Mouse (Mus musculus): Measurements from ENCODE around the gene Tma7. TPM values are rescaled to one million over a fixed set of nuclear protein-coding genes. Genes with fewer than 3 reads are reported as not detected.

The Tma7 gene
- 480 and 506 TPM in 2 replicates for polyA plus RNA-seq (2015; fragmentation: Nextera tagmentation; extraction: Ambion mirVana)

DNA sequence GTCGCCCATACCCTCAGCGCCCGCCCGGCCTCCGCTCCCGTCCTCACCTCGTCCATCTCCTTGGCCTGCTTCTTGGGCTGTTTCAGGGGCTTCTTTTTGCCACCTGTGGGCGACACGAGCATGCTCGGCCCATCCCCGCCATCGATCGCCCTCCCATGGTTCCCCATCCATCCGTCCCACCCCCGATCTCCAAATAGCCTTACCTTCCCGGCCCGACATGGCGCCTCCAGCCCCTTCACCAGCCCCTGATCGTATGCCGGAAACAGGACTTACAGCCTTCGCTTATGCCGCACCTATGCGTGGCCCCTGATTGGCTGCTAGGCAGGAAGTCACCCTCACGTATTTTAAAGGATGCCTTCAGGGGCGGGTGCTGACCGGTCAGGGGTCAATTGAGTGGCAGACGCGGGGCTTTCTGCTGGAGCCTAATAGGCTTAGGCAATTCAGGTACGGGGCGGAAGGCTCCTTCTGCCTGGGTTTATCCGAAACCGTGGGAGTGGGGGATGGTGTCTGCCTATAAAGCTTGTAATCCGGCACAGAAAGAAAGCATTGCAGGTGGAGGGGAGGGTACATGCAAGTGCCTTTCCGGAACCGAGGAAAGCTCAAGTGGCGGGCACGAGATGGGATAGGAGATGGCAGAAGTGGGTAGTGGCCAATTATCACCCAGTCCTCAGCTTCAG lies at the start of gene Tma7, which contains the start of gene Ccdc51:
Gene Tma7, minus strand, starts transcription at position 464 of the 677 bp plus-strand sequence.
Gene Ccdc51, plus strand, starts transcription at position 370 of the 677 bp plus-strand sequence.
- Histone ChIP-seq H3K4me2 (peak within 1 kb of the TSS; percentile 80), H3K27me3 (no peaks in the 10 kb centered on the region), H3K4me3 (replicated peaks) (peak within 1 kb of the TSS; percentile 88), H3K4me1 (replicated peaks) (peaks cover 40% of the 10 kb centered on the region), H3K36me3 (peaks cover 29% of the 10 kb centered on the region), H3K9ac (peak within 1 kb of the TSS; percentile 92), H3K27ac (peak within 1 kb of the TSS; percentile 77), H3K9me3 (replicated peaks) (no peaks in the 10 kb centered on the region)
- ATAC-seq (ENCODE audit: low read depth) (peak; percentile 98), DNase-seq (peak; percentile 89)
- under 1% methylated on average over 37 of the region's 37 CpGs for WGBS (ENCODE audit: insufficient replicate concordance)

DNA sequence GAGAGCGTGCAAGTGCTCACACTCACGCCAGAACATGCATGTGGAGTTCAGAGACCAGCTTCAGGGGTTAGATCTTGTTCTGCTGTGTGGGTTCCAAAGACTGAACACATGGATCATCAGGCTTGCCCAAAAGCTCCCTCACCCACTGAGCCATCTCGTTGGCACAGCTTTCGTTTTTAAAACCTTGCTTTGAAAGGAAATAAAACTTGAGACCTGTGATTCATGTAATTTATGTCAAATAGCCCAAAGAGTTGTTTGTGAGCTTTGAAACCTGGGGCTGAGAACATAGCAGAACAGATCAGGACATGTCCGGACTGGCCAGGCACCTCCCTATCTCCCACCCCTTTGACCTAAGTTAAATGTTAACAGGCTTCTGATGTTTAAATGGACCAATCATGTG lies 47.7 kb upstream of the Tma7 start:
- DNase-seq = no peak
- H3K4me1 ChIP-seq (replicated peaks) = no peaks in the 10 kb centered on the region
- no peaks in the 10 kb centered on the region for H3K36me3 ChIP-seq
- H3K4me3 ChIP-seq (replicated peaks) = no peak overlapping the region
- no peak overlapping the region for H3K9ac ChIP-seq
- no peak overlapping the region for H3K4me2 ChIP-seq
- no peaks in the 10 kb centered on the region for H3K27me3 ChIP-seq
- 68% methylated on average over 5 of the region's 5 CpGs for WGBS (ENCODE audit: insufficient replicate concordance)
- no peak for ATAC-seq (ENCODE audit: low read depth)
- H3K9me3 ChIP-seq (replicated peaks) = no peaks in the 10 kb centered on the region
- H3K27ac ChIP-seq = no peak overlapping the region

DNA sequence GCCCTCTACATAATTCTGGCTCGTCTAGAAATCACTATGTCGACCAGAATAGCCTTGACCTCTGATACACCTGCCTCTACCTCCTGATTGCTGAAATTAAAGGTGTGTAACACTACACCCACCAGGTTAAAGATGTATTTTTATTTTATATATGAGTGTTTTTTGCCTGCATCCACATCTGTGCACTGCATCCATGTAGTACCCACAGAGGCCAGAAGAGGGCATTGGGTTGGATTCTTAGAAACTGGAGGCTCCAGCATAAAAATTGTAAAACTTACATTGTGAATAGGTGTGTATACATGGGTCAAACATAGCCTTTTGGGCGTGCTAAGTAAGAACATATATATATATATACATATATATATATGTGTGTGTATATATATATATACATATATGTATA lies 45.8 kb upstream of the Tma7 start:
- no peak overlapping the region for H3K27ac ChIP-seq
- H3K27me3 ChIP-seq = no peaks in the 10 kb centered on the region
- DNase-seq (no peak), ATAC-seq (ENCODE audit: low read depth) (no peak)
- H3K4me3 ChIP-seq (replicated peaks) = no peak overlapping the region
- no peaks in the 10 kb centered on the region for H3K36me3 ChIP-seq
- H3K4me2 ChIP-seq = no peak overlapping the region
- H3K9me3 ChIP-seq (replicated peaks) = no peaks in the 10 kb centered on the region
- H3K9ac ChIP-seq = no peak overlapping the region
- 21% methylated on average over 3 of the region's 3 CpGs for WGBS (ENCODE audit: insufficient replicate concordance)
- H3K4me1 ChIP-seq (replicated peaks) = no peaks in the 10 kb centered on the region

DNA sequence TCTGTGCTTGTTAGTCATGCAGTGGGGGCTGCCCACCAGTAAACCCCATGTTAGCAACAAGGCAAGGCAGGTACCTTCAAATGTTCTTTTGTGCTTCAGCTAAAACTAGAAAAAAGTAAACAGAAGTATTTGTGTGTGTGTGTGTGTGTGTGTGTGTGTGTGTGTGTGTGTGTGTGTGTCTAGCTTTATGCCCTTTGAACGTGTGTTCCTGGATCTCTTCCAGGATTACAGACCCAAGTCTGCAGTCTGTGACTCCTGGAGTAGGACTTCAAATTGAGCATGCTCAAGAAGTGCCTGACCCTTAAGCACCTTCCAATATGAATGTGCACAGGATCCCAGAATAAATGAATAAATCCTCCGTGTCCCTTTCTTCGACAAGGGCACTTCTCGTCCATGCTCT lies 44.7 kb upstream of the Tma7 start:
- H3K4me3 ChIP-seq (replicated peaks) = no peak overlapping the region
- H3K9me3 ChIP-seq (replicated peaks) = no peaks in the 10 kb centered on the region
- no peaks in the 10 kb centered on the region for H3K4me1 ChIP-seq (replicated peaks)
- 61% methylated on average over 4 of the region's 4 CpGs for WGBS (ENCODE audit: insufficient replicate concordance)
- no peak overlapping the region for H3K27ac ChIP-seq
- no peak for DNase-seq
- no peak overlapping the region for H3K4me2 ChIP-seq
- no peak for ATAC-seq (ENCODE audit: low read depth)
- no peaks in the 10 kb centered on the region for H3K36me3 ChIP-seq
- no peak overlapping the region for H3K9ac ChIP-seq
- no peaks in the 10 kb centered on the region for H3K27me3 ChIP-seq

DNA sequence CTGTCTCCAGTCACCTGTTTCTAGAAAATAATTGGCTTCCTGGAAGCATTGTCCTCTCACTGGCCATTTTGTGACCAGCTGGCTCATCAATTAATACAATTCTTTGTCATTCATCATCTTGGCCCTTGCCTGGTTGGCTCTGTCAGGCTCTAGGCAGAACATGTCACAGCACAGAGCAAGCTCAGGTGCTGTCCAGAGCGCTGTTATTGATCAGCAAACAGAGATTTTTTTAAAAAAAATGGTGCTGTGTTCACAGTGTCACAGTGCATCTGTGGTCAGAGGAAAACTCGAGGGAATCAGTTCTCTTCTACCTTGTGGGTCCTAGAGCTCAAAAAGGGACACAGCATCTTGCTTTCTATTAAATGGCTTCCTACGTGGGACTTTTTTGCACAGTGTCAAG lies 43.1 kb upstream of the Tma7 start:
- Histone ChIP-seq H3K9me3 (replicated peaks) (no peaks in the 10 kb centered on the region), H3K4me1 (replicated peaks) (no peaks in the 10 kb centered on the region), H3K9ac (no peak overlapping the region), H3K36me3 (no peaks in the 10 kb centered on the region), H3K27ac (no peak overlapping the region), H3K4me3 (replicated peaks) (no peak overlapping the region), H3K27me3 (no peaks in the 10 kb centered on the region), H3K4me2 (no peak overlapping the region)
- DNase-seq (no peak), ATAC-seq (ENCODE audit: low read depth) (no peak)
- 43% methylated on average over 3 of the region's 3 CpGs for WGBS (ENCODE audit: insufficient replicate concordance)

DNA sequence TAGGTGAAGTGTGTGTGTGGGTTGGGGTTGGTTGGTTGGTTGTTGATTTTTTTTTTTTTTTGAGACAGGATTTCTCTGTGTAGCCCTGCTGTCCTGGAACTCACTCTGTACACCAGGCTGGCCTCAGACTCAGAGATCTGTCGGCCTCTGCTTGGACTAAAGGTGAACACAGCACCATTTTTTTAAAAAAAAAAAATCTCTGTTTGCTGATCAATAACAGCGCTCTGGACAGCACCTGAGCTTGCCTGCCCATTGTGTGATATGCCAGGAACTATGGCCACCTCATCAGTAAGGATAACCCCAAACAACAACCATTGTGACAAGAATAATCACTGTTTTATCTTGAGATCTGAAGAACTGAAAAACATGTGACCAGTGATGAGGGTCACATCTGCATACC lies 42.7 kb upstream of the Tma7 start:
- no peaks in the 10 kb centered on the region for H3K9me3 ChIP-seq (replicated peaks)
- WGBS (ENCODE audit: insufficient replicate concordance) = 55% methylated on average over 2 of the region's 2 CpGs
- no peak overlapping the region for H3K4me3 ChIP-seq (replicated peaks)
- no peak overlapping the region for H3K27ac ChIP-seq
- no peaks in the 10 kb centered on the region for H3K36me3 ChIP-seq
- ATAC-seq (ENCODE audit: low read depth) (no peak), DNase-seq (no peak)
- no peaks in the 10 kb centered on the region for H3K4me1 ChIP-seq (replicated peaks)
- H3K9ac ChIP-seq = no peak overlapping the region
- H3K27me3 ChIP-seq = no peaks in the 10 kb centered on the region
- H3K4me2 ChIP-seq = no peak overlapping the region

DNA sequence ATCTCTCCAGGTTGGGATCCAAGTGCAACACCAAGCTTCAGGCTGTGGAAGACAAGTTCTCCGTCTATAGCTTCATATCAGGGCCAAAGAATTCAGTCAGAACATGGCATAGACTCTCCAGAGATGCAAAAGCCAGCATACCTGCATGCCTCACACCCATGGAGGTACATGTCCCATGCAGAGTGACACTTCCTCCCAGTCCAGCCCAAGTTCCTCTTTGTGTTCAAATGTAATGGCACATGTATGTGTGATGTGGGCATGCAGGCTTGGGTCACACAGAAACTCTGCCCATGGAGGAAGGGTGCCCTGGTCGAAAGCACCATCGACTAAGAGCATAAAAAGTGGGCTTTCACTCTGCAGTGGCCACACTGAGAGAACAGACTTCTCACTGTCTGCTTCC lies 41.8 kb upstream of the Tma7 start:
- DNase-seq (no peak), ATAC-seq (ENCODE audit: low read depth) (no peak)
- H3K9me3 ChIP-seq (replicated peaks) = no peaks in the 10 kb centered on the region
- H3K27ac ChIP-seq = no peak overlapping the region
- no peaks in the 10 kb centered on the region for H3K27me3 ChIP-seq
- no peak overlapping the region for H3K4me3 ChIP-seq (replicated peaks)
- H3K36me3 ChIP-seq = no peaks in the 10 kb centered on the region
- H3K4me2 ChIP-seq = no peak overlapping the region
- no peak overlapping the region for H3K9ac ChIP-seq
- WGBS (ENCODE audit: insufficient replicate concordance) = 69% methylated on average over 3 of the region's 3 CpGs
- H3K4me1 ChIP-seq (replicated peaks) = no peaks in the 10 kb centered on the region

DNA sequence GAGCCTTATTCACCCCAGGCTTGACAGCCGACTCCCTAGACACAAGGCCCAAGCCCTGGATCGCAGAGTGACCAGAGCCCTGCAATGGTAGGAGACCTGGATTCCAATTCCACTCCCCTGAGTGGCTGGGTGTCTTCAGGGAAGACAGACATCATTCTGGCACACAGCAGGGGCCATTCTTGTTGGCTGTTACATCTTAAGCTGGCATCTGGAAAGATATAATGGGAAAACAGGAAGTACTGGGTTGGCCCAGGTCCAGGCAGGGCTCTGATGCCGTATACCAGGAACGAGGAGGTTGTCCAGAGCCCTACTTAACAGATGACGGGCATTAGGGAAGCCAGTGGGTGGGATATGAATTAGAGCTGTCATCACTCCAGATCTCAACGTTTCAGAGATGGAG lies 40.9 kb upstream of the Tma7 start:
- no peaks in the 10 kb centered on the region for H3K27me3 ChIP-seq
- DNase-seq (no peak), ATAC-seq (ENCODE audit: low read depth) (no peak)
- no peak overlapping the region for H3K27ac ChIP-seq
- WGBS (ENCODE audit: insufficient replicate concordance) = 43% methylated on average over 6 of the region's 6 CpGs
- H3K4me1 ChIP-seq (replicated peaks) = no peaks in the 10 kb centered on the region
- H3K9me3 ChIP-seq (replicated peaks) = no peaks in the 10 kb centered on the region
- no peak overlapping the region for H3K9ac ChIP-seq
- H3K4me2 ChIP-seq = no peak overlapping the region
- no peaks in the 10 kb centered on the region; the same call in 1 of the 2 replicates for H3K36me3 ChIP-seq
- H3K4me3 ChIP-seq (replicated peaks) = no peak overlapping the region

DNA sequence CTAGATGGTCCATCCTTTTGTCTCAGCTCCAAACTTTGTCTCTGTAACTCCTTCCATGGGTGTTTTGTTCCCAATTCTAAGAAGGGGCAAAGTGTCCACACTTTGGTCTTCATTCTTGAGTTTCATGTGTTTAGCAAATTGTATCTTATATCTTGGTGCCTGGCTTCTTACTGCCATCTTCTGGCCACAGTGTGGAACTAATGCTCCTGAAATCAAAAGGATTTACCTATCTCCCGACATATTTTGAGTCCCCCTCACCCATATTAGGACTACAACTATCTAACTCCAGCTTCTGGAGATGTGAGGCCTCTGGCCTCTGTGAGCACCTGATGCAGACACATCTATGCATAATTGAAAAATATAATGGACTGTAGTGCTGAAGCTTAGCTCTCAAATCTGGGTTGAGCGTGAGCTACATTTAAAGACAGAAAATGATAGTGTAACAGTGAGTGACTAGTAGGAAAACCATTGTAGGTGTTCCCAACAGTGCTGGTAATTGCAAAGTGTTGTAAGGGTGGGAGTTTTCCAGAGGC lies 40.2 kb upstream of the Tma7 start:
- Histone ChIP-seq H3K9me3 (replicated peaks) (no peaks in the 10 kb centered on the region), H3K4me2 (no peak overlapping the region), H3K27ac (no peak overlapping the region), H3K4me3 (replicated peaks) (no peak overlapping the region), H3K4me1 (replicated peaks) (no peaks in the 10 kb centered on the region), H3K36me3 (peaks cover 5% of the 10 kb centered on the region), H3K9ac (no peak overlapping the region), H3K27me3 (no peaks in the 10 kb centered on the region)
- DNase-seq (no peak), ATAC-seq (ENCODE audit: low read depth) (no peak)
- WGBS (ENCODE audit: insufficient replicate concordance) = 45% methylated on average over 2 of the region's 2 CpGs

DNA sequence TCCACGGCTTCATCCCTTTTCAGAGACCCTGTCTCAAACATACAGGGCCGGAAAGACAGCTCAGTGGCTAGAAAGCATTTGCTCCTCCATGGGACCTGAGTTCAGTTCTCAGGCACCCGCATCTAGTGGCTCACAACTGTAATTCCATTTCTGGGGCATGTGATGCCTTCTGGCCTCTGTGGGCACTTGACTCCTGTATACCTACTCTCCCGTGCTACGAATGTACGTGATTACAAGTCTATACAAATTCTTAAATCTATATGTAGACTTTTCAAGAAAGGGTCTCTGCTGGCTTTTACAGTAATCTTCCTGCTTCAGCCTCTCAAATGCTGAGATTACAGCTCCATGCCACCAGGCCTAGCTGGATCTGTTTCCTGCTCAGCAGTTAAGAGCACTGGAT lies 38.6 kb upstream of the Tma7 start:
- Histone ChIP-seq H3K36me3 (peaks cover 20% of the 10 kb centered on the region), H3K27ac (no peak overlapping the region), H3K4me2 (no peak overlapping the region), H3K9me3 (replicated peaks) (no peaks in the 10 kb centered on the region), H3K4me1 (replicated peaks) (no peaks in the 10 kb centered on the region), H3K27me3 (no peaks in the 10 kb centered on the region), H3K9ac (no peak overlapping the region), H3K4me3 (replicated peaks) (no peak overlapping the region)
- ATAC-seq (ENCODE audit: low read depth) = no peak
- WGBS (ENCODE audit: insufficient replicate concordance) = 71% methylated on average over 6 of the region's 6 CpGs
- DNase-seq = no peak

DNA sequence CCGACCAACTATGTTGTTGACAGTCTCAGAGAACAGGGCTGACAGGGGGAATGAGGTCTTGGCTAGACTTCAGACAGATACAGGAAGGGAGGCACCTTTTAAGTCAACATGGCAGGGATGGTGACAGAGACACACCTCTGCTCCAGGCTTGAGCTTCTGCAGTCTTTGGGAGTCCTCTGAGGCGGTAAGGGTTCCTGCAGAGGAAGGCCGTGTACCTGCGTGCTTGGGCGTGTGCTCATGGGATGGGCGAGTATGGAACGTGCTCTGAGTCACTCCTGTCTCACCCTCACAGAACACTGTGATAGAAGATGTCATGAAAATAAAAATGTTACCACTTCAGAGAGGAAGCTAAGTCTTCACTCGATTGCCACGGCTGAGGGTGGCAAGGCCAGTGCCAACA lies 37.2 kb upstream of the Tma7 start:
- H3K4me3 ChIP-seq (replicated peaks) = no peak overlapping the region
- ATAC-seq (ENCODE audit: low read depth) (no peak), DNase-seq (no peak)
- no peaks in the 10 kb centered on the region for H3K4me1 ChIP-seq (replicated peaks)
- no peak overlapping the region for H3K27ac ChIP-seq
- 75% methylated on average over 9 of the region's 9 CpGs for WGBS (ENCODE audit: insufficient replicate concordance)
- no peak overlapping the region for H3K4me2 ChIP-seq
- peaks cover 24% of the 10 kb centered on the region for H3K36me3 ChIP-seq
- no peak overlapping the region for H3K9ac ChIP-seq
- H3K9me3 ChIP-seq (replicated peaks) = no peaks in the 10 kb centered on the region
- H3K27me3 ChIP-seq = no peaks in the 10 kb centered on the region

DNA sequence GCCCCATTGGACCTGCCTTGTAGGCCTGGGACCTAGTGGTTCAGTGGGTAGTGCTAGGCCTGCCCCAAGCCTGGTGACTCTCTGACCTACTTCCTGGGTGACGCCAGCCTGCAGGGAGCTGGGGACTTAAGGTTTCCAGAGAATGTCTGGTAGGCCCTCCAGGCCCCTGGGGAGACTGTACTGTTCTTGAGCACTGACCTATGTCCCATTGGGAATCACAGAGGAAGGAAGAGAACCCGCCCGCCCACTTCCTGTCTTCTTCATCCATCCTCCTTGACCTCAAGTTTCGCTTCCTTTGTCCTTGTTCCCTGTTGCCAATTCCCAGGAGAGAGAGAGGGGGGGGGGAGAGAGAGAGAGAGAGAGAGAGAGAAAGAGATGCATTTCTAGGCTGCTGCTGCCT lies 35.7 kb upstream of the Tma7 start:
- H3K36me3 ChIP-seq = peaks cover 24% of the 10 kb centered on the region

More for the DNA sequence above, 35.7 kb upstream of the Tma7 start:
- no peak overlapping the region for H3K4me2 ChIP-seq
- WGBS (ENCODE audit: insufficient replicate concordance) = 47% methylated on average over 4 of the region's 4 CpGs
- H3K9me3 ChIP-seq (replicated peaks) = no peaks in the 10 kb centered on the region
- no peaks in the 10 kb centered on the region for H3K27me3 ChIP-seq
- H3K9ac ChIP-seq = no peak overlapping the region
- no peaks in the 10 kb centered on the region for H3K4me1 ChIP-seq (replicated peaks)
- ATAC-seq (ENCODE audit: low read depth) (no peak), DNase-seq (no peak)
- H3K27ac ChIP-seq = no peak overlapping the region
- no peak overlapping the region for H3K4me3 ChIP-seq (replicated peaks)

Measured in liver, embryonic 13.5 days (tissue).